Mouse (Mus musculus) forebrain, embryonic 13.5 days (tissue): ENCODE results near the gene Cfap52. TPM values are rescaled to one million over a fixed set of nuclear protein-coding genes. Genes with fewer than 3 reads are reported as not detected.

Experiments
- ATAC-seq: fragments of 200-750 bp; cut with Nextera tagmentation; 2 replicates; pipeline ENCODE4 v1.8.0; 2017
- H3K27ac ChIP-seq: fragments of 300-500 bp; sonication (generic); 2 replicates; pipeline ENCODE4 v1.5.1; 2015; ENCODE audit warnings: inconsistent platforms, mild to moderate bottlenecking, moderate library complexity
- H3K27me3 ChIP-seq: fragments of 300-500 bp; sonication (generic); 2 replicates; pipeline ENCODE4 v1.6.1; 2015; ENCODE audit warnings: mild to moderate bottlenecking, inconsistent platforms
- H3K36me3 ChIP-seq: fragments of 300-500 bp; sonication (generic); 2 replicates; pipeline ENCODE4 v1.6.1; 2015; ENCODE audit warnings: mild to moderate bottlenecking, inconsistent platforms; ENCODE audit not compliant: poor library complexity, severe bottlenecking
- H3K4me1 ChIP-seq: fragments of 300-500 bp; sonication (generic); 2 replicates; pipeline ENCODE4 v1.6.1; 2015; ENCODE audit warnings: inconsistent platforms
- H3K4me2 ChIP-seq: fragments of 300-500 bp; sonication (generic); 2 replicates; pipeline ENCODE4 v1.6.1; 2015; ENCODE audit warnings: inconsistent platforms, mild to moderate bottlenecking, moderate library complexity
- H3K4me3 ChIP-seq: fragments of 300-500 bp; sonication (generic); 2 replicates; pipeline ENCODE4 v1.5.1; 2015; ENCODE audit warnings: mild to moderate bottlenecking, inconsistent platforms
- H3K9ac ChIP-seq: fragments of 300-500 bp; sonication (generic); 2 replicates; pipeline ENCODE4 v1.6.1; 2015; ENCODE audit warnings: mild to moderate bottlenecking, inconsistent platforms
- H3K9me3 ChIP-seq: fragments of 300-500 bp; sonication (generic); replicated peaks from 2 replicates; pipeline ENCODE4 v1.6.1; 2016; ENCODE audit warnings: inconsistent platforms
- WGBS: fragments of 180-500 bp; shearing (Covaris S2); methylation state at CpG from one replicate; pipeline ENCODE4 v1.1.7; 2015; 5-methylcytosine and 5-hydroxymethylcytosine counted together
- polyA plus RNA-seq: library from polyadenylated mRNA; unstranded; fragments of >200 nt; fragmentation: Nextera tagmentation; extraction: Ambion mirVana; gene quantifications from 2 replicates; pipeline ENCODE4 v1.2.1, GENCODE M21; 2015

Gene Cfap52
- polyA plus RNA-seq, 1 experiment from 2014 or later: 2.7 TPM

- Histone ChIP-seq H3K27ac (no peak overlapping the region), H3K4me1 (no peaks in the 10 kb centered on the region), H3K4me2 (no peak overlapping the region), H3K4me3 (no peak overlapping the region), H3K36me3 (no peaks in the 10 kb centered on the region), H3K9ac (no peak overlapping the region), H3K27me3 (no peaks in the 10 kb centered on the region), H3K9me3 (peaks cover 7% of the 10 kb centered on the region; the same call in 1 of the 2 replicates)
- no peak for ATAC-seq
- WGBS: 84% methylated on average over 5 of the region's 5 CpGs
Observed at GRCm38 (mm10) chr11:67888521-67888920, 76.9 kb downstream of the Cfap52 start.

- no peak overlapping the region for H3K4me2 ChIP-seq
- H3K27ac ChIP-seq: no peak overlapping the region
- H3K36me3 ChIP-seq: no peaks in the 10 kb centered on the region
- no peaks in the 10 kb centered on the region for H3K4me1 ChIP-seq
- H3K27me3 ChIP-seq: no peaks in the 10 kb centered on the region
- peaks cover 7% of the 10 kb centered on the region; the same call in 1 of the 2 replicates for H3K9me3 ChIP-seq
- H3K9ac ChIP-seq: no peak overlapping the region
- ATAC-seq: no peak
- H3K4me3 ChIP-seq: no peak overlapping the region
- 79% methylated on average over 2 of the region's 2 CpGs for WGBS
Observed at GRCm38 (mm10) chr11:67885921-67886320, 79.5 kb downstream of the Cfap52 start.

Other genes with a start within 250 kb of the Cfap52 start
- gene Glp2r, start 194.5 kb downstream of the Cfap52 start, polyA plus RNA-seq: 0.05 TPM in 1 of 2 replicates, not detected in the other
- not detected in 2 replicates for gene Gsg1l2, start 191.0 kb downstream of the Cfap52 start, polyA plus RNA-seq
- not detected in 2 replicates for gene Dhrs7c, start 167.5 kb downstream of the Cfap52 start, polyA plus RNA-seq
- gene Usp43, start 43.5 kb downstream of the Cfap52 start, polyA plus RNA-seq: 0.37 and 0.39 TPM in 2 replicates
- 63.0 and 66.0 TPM in 2 replicates for gene Stx8, start 542 bp upstream of the Cfap52 start, polyA plus RNA-seq